Mouse (Mus musculus) thymus, postnatal 36 days (tissue): Measurements from ENCODE around the gene Dpp9.

Experiments
- DNase-seq, 2 experiments: peaks; one replicate each; pipeline ENCODE4 v3.0.0; 2022; ENCODE audit warnings: mixed read lengths in 2 of 2

The Dpp9 gene

DNA sequence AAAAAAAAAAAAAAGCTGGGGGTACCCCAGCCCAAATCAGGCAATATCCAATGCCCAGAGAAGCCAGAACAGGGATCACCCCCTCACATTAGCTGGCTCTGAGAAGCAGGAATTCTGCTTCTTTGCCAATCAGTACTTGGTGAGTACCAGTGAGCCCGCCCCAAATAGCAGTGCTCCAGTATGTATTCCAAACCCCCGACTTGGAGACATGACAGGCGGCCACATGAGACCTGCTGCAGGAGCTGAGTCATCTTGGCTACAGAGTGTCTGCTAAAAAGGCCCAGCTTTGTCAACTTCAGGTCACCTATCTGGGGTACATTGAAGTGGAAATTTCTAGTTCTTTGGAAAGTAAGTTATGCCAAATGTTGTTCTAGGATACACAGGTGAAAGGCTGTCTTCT is 7.9 kb upstream of the Dpp9 start:
- DNase-seq = no peak

GRCm38 (mm10) chr17:56224916-56225315 is 6.2 kb upstream of the Dpp9 start:
- no peak for DNase-seq

- DNase-seq = no peak
Measured at GRCm38 (mm10) chr17:56219805-56220204, 1.1 kb upstream of the Dpp9 start.

- DNase-seq = no peak
Measured at GRCm38 (mm10) chr17:56219251-56219650, 546 bp upstream of the Dpp9 start.

DNA sequence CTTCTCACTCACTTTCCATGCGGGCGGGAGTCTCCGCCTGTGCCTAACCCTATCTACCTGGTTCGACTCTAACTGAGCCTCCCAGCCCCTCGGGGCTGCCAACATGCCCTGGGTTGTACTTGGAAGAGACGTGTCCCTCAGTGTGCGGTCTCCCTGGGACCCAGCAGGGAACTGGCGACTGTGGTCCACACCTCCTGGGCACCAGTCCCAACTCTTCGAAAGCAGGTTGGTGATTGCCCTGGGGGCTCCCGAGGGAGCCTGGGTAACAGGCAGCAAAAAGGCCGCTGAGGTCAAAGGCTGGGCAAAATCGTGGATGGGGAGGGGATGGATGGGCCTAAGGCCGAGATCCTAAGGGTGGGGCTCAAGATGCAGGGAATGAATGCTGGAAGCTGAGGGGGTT is 1.0 kb downstream of the Dpp9 start:
- no peak for DNase-seq

GRCm38 (mm10) chr17:56214229-56214628 is 4.5 kb downstream of the Dpp9 start:
- DNase-seq = no peak

- no peak for DNase-seq
Measured at GRCm38 (mm10) chr17:56212676-56213075, 6.0 kb downstream of the Dpp9 start.

DNA sequence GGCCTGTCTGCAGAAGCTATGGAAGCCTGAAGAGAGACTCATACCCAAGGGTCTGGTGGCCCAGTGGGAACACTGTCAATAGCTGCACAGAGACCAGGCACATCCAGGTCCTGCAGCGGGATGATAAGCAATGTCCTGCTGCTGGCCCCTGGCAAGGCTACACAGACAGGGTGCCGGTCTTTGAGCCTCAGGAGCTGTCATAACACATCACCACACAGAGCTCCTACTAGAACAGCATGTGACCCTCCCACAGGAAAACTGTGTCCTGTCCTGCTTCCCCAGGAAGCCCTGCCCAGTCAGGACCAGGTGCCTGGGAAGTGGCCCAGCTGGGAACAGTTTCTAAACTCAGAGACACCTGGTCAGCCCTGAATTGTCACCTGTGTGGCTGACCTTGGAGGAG is 7.6 kb downstream of the Dpp9 start:
- DNase-seq = no peak

DNA sequence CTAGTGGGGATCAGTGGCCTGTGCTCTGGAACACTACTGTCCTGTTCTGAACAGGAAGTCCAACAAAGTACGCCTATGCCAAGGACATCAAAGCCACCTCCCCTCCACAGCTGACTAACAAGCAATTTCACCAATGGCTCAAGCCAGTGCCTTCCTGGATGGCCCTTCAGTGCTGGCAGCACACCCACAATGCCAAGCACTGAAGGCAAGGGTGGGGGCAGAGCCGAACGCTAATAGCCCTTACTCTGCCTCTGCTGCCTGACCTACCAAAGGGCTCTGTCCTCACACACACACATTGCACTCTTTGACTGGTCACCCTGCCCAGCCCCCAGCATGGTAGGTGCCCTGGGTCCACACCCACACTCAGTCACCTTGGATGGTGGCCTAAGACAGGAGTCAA is 9.9 kb downstream of the Dpp9 start:
- DNase-seq = no peak

DNA sequence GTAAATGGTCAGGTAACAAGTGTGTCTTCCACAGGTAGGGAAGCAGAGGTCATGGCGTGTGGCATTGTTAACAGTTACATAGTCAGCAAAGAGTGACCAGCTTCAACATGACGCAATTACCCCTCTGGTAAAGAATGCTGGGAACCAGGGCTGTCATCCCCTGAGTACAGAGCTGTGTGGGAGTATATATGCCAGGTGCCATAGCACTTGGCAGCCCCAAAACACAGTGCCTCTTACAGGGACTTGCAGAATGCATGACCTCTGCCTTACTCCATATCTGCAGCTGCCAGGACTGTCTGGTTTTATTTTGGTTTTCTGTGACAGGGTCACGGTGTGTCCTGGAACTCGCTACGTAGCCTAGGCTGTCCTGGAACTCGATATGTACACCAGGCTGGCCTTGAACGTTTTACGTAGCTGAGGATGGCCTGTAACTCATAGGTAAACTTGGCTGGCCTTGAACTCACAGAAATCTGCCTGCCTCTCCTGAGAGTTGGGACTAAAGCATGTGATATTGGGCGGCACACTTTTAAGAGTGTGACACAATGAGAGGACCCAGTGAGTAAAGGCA is 10.7 kb downstream of the Dpp9 start:
- DNase-seq = no peak

DNA sequence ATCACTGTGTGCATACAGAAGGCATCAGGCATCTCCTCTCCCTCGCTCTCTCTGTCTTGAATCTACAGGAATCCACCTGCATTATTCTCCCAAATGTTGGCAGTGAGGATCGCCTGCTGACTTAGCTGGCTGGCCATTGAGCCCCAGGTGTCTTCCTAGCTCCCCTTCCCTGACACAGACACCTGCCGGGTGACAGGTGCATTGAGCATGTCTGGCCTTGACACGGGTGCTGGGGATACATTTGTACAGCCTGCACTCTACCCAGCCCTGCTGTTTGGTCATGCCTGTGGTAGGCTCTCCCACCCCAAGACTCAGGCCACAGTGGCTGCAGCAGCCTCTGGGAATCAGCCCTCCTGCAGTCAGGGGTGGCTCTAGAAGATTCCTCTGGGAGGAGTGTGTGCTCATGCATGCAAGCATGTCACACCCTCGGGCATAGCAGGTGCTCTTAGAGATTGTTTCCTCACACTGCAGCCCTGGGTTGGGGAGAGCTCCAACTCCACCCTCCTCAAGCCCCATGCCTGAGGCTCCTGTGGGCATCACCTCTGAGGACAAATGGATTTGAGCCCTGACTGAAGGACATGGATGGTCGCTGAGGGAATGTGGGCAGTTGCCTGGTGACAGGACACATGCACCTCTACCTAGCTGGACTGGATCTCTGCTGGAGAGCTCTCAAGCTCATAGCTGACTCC is 11.6 kb downstream of the Dpp9 start:
- DNase-seq = no peak

DNA sequence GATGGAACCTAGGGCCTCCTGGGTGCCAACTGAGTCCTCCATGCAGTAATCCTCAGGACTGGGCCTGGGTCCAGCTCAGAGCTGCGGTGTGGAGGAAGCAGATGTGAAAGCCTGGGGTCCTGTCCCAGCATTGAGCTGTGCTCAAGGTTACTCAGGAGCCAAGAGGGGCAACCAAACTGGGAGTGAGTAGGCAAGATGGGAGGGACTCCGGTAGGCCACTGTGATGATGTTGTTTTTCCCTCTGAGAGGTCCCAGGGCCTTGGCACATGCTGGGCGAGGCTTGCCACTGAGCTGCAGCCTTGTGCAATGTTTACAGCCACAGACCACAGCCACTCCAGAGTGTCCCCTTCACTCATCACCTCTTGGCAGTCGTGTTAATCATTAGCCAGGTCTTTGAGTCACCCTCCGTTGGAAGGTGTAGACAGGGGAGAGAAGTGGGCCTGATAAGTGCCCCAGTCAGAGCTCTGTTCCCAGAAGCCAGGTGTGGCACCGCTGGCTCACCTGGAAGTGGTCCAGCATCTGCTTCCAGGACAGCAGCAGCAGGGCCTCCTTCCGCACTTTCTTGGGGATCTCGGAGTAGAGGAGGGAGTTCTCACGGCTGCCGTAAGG is 12.3 kb downstream of the Dpp9 start:
- no peak for DNase-seq

DNA sequence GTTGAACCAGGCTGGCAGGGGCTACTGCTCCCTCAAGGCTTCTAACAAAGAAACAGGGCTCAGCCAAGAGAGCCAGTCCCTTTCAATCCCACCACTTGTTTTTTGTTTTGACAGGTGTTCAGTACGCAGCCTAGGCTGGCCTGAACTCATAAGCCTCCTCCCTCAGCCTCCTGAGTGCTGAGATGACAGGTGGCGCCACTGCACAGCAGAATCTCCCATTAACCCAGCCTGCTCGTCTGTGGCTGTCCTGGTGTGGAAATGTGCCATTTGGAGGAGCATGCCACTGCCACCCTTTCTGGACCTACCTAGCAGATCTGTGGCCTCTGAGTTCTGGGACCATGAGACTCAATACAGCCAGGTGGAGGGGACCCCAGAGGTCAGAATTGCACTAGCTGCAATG is 15.0 kb downstream of the Dpp9 start:
- DNase-seq = no peak

- no peak for DNase-seq
Measured at GRCm38 (mm10) chr17:56202476-56202875, 16.2 kb downstream of the Dpp9 start.

- no peak for DNase-seq
Measured at GRCm38 (mm10) chr17:56201642-56202041, 17.1 kb downstream of the Dpp9 start.

GRCm38 (mm10) chr17:56200586-56200985 is 18.1 kb downstream of the Dpp9 start:
- DNase-seq = no peak

DNA sequence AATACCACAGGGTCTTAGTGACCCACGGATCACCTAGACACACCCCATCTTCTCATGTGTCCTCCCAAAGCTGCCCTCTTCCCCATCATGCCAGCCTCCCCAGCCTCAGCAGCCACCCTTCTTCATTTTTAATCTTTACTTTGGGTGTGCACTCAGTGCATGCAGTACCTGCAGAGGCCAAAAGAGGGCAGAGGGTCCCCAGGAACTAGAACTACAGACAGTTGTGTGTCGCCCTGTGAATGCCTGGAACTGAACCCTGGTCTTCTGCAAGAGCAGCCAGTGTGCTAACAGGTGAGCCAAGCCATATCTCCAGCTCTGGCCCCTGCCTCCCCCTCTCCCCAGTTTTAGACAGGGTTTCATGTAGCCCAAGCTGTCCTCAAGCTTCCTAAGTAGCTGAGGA is 21.8 kb downstream of the Dpp9 start:
- peak in 1 of 2 experiments; percentile 34 for DNase-seq

DNA sequence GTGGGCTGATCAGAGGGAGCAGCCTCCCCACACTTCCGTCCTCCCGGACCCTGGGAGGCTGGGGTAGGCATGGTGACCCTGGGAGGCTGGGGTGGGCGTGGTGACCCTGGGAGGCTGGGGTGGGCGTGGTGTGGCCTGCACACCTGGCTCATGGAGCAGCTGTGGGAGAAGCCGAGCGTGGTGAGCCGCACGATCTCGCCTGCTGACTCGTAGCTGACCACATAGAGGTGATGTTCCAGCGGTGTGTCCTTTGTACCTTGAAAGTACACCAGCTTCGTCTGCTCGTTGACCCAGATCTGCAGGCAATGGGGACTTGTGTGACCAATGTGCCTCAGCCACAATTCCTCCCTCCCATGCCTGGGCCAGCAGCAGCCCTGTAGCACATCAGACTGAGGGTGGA is 23.9 kb downstream of the Dpp9 start:
- no peak for DNase-seq

GRCm38 (mm10) chr17:56194357-56194756 is 24.3 kb downstream of the Dpp9 start:
- no peak for DNase-seq

GRCm38 (mm10) chr17:56191266-56191665 is 27.4 kb downstream of the Dpp9 start:
- no peak for DNase-seq

DNA sequence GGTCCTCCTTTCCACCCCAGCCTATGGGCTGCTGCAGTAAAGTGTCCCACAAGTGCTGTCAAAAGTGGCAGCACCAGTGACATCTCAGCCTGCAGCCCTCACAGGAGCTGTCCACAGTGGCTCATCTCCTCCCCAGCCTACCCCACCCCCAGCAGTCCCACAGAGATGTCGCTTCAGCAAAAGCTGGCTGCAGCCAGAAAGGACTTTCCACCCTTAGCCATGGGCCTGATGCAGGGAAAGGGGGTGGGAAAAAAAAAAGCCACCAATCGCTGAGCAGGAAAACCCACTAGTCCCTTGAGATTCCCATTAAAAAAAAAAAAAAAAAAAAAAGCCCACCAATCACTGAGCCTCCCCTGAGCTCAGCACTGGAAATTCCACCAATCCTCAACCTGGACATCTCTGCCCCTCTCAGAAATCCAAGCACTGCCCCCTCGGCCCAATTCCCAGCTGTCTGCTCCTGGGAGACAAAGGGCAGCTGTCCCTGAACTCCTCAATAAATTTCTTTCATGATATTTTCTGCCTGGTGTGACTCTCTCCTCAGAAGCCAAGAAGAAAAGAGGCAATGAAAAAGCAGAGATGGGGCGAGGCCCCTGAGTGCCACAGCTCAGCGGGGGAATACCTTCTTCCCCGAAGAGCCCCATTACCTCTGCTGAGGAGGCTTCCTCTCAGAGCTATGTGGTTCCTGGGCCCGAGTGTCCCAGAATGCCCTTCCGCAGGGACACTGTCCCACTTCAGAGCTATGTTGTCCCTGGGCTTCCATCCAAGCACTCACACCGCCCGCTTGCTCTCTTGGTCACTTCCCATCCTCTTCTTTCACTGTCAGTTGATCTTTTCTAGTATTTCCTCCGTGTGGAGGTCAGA is 33.2 kb downstream of the Dpp9 start:
- no peak for DNase-seq

GRCm38 (mm10) chr17:56183658-56184103 is 35.0 kb downstream of the Dpp9 start, which contains the start of gene Mydgf:
Mydgf (minus strand) TSS chr17:56183920.
- DNase-seq = peak; percentile 92 to 93

GRCm38 (mm10) chr17:56182975-56183657 is 35.6 kb downstream of the Dpp9 start:
- DNase-seq = peak in 1 of 2 experiments; percentile 30
